14 mouse cellular contexts compared by ENCODE assay signal in genomic region chr6:22001284-22001916, GRCm38 (mm10). TPM values are rescaled to one million over a fixed set of nuclear protein-coding genes. Genes with fewer than 3 reads are reported as not detected.
A peak's percentile ranks its signal among the peaks of the same experiment; 100 is the strongest.
DNase-seq lines count a peak whose midpoint lies in the region; ATAC-seq and TF ChIP-seq lines count a peak whose summit lies in the region.
"Had no signal": no experiment of that assay in that cellular context is flagged by ENCODE, and none has a peak within 500 bp of the region (broad histone marks: within the 10 kb centered on the region; RNA-seq: fewer than 3 reads in every experiment).

No protein-coding gene starts in this region.

- H3K4me1 ChIP-seq in liver, embryonic 16.5 days (ENCODE audit: control insufficient read depth, low read depth, low read length): no peaks in the 10 kb centered on the region; the same call in none of the 2 replicates
- 0 out of 2 replicates have a peak, but pooled peaks cover 2% of the 10 kb centered on the region for H3K4me1 ChIP-seq in kidney, adult 2 months (ENCODE audit: control insufficient read depth, insufficient read depth, low read length)
- H3K4me1 ChIP-seq in limb, embryonic 12.5 days (replicated peaks): peaks cover 74% of the 10 kb centered on the region
- peaks cover 40% of the 10 kb centered on the region for H3K4me1 ChIP-seq in forebrain, embryonic 10.5 days

- no peak overlapping the region for H3K4me2 ChIP-seq in liver, embryonic 16.5 days (ENCODE audit: low read depth, low read length)
- no peak overlapping the region for H3K4me2 ChIP-seq in limb, embryonic 12.5 days
- H3K4me2 ChIP-seq: embryonic facial prominence, embryonic 15.5 days; hindbrain, embryonic 14.5 days; limb, embryonic 13.5 days had no signal

- TF ChIP-seq POLR2A in kidney, adult 2 months (IDR thresholded peaks at IDR 0.05; ENCODE audit: low read depth, low read length): no peak

- peak; percentile 63 for ATAC-seq in liver, embryonic 16.5 days (ENCODE audit: low read depth)
- ATAC-seq in limb, embryonic 12.5 days (ENCODE audit: insufficient number of reproducible peaks, insufficient read depth, low FRiP score, low TSS enrichment, low read depth): no peak
- ATAC-seq: CD4-positive, CD25-positive, alpha-beta regulatory T cell, adult 4 months had no signal

- H3K4me3 ChIP-seq in liver, embryonic 16.5 days (ENCODE audit: low read depth, low read length): no peak overlapping the region
- H3K4me3 ChIP-seq in kidney, adult 2 months (ENCODE audit: insufficient read depth, low read depth, low read length): no peak overlapping the region
- H3K4me3 ChIP-seq in limb, embryonic 12.5 days (replicated peaks): no peak overlapping the region
- H3K4me3 ChIP-seq in forebrain, embryonic 10.5 days: no peak overlapping the region
- H3K4me3 ChIP-seq: embryonic facial prominence, embryonic 15.5 days; limb, embryonic 13.5 days had no signal

- intact Hi-C loops in gastrocnemius, postnatal 14 days (cut with DNase I; ENCODE audit: low total_unique reads): no loop called here

- H3K9ac ChIP-seq in liver, embryonic 16.5 days (ENCODE audit: low read depth, low read length): no peak overlapping the region
- no peak overlapping the region for H3K9ac ChIP-seq in limb, embryonic 12.5 days (replicated peaks)
- H3K9ac ChIP-seq: embryonic facial prominence, embryonic 15.5 days; hindbrain, embryonic 14.5 days; limb, embryonic 13.5 days had no signal

- no peak for DNase-seq in liver
- DNase-seq in gastrocnemius, postnatal 14 days: peak; percentile 78
- peak; percentile 74 for DNase-seq in kidney, adult 2 months
- DNase-seq in frontal cortex, postnatal 14 days (ENCODE audit: low spot score in 2 of 2): no peak
- no peak for DNase-seq in urinary bladder, postnatal 4 days (ENCODE audit: low spot score in 2 of 2)
- no peak for DNase-seq in forebrain, embryonic 10.5 days (ENCODE audit: extremely low spot score, low spot score)
- DNase-seq: layer of hippocampus, adult 9-11 months; thymus, postnatal 25 days had no signal

- no peak overlapping the region for H3K27ac ChIP-seq in liver, embryonic 16.5 days (ENCODE audit: low read length)
- H3K27ac ChIP-seq in kidney, adult 2 months (ENCODE audit: insufficient read depth, low read depth, low read length): no peak overlapping the region
- H3K27ac ChIP-seq in limb, embryonic 12.5 days: 0 out of 2 replicates have a peak overlapping the region, but pooled peaks have one; percentile 23
- H3K27ac ChIP-seq in forebrain, embryonic 10.5 days: no peak overlapping the region
- H3K27ac ChIP-seq: hindbrain, embryonic 14.5 days had no signal

- 56% methylated on average over 5 of the region's 5 CpGs for WGBS in liver, embryonic 16.5 days (ENCODE audit: insufficient replicate concordance)
- 59% methylated on average over 5 of the region's 5 CpGs for WGBS in kidney, adult 2 months
- WGBS in limb, embryonic 12.5 days: 75% methylated on average over 5 of the region's 5 CpGs
- WGBS in forebrain, embryonic 10.5 days: 79% methylated on average over 5 of the region's 5 CpGs

- no peak for TF ChIP-seq CTCF in kidney, adult 2 months (conservative IDR thresholded peaks at IDR 0.05; ENCODE audit: insufficient read depth, insufficient read length, low read depth, low read length)

- no peaks in the 10 kb centered on the region for H3K36me3 ChIP-seq in liver, embryonic 16.5 days (ENCODE audit: control insufficient read depth, insufficient read depth)
- no peaks in the 10 kb centered on the region for H3K36me3 ChIP-seq in kidney, adult 2 months (ENCODE audit: control insufficient read depth, insufficient read depth, low read length)
- peaks cover 15% of the 10 kb centered on the region for H3K36me3 ChIP-seq in limb, embryonic 12.5 days
- H3K36me3 ChIP-seq in forebrain, embryonic 10.5 days (replicated peaks): no peaks in the 10 kb centered on the region
- H3K36me3 ChIP-seq: embryonic facial prominence, embryonic 15.5 days had no signal

- no peaks in the 10 kb centered on the region for H3K9me3 ChIP-seq in liver, embryonic 16.5 days (replicated peaks; ENCODE audit: control insufficient read depth, low read length)
- H3K9me3 ChIP-seq in limb, embryonic 12.5 days: no peaks in the 10 kb centered on the region
- H3K9me3 ChIP-seq in forebrain, embryonic 10.5 days: no peaks in the 10 kb centered on the region
- H3K9me3 ChIP-seq: embryonic facial prominence, embryonic 15.5 days; limb, embryonic 13.5 days had no signal

- H3K27me3 ChIP-seq in liver, embryonic 16.5 days (ENCODE audit: control insufficient read depth, insufficient read depth, low read depth, low read length): no peaks in the 10 kb centered on the region
- no peaks in the 10 kb centered on the region for H3K27me3 ChIP-seq in kidney, adult 2 months (replicated peaks; ENCODE audit: control insufficient read depth, insufficient read depth, low read length)
- H3K27me3 ChIP-seq in limb, embryonic 12.5 days: no peaks in the 10 kb centered on the region
- peaks cover 43% of the 10 kb centered on the region for H3K27me3 ChIP-seq in forebrain, embryonic 10.5 days (ENCODE audit: poor library complexity, severe bottlenecking)
- H3K27me3 ChIP-seq: embryonic facial prominence, embryonic 15.5 days; limb, embryonic 13.5 days had no signal

RNA-seq across cellular contexts. Expression of gene Cped1, which starts 15.7 kb away (rescaled TPM):
- polyA plus RNA-seq in liver, embryonic 16.5 days (2015; fragmentation: Nextera tagmentation; extraction: Ambion mirVana): 4.0 and 5.0 TPM in 2 replicates
- 10 to 100 TPM; 15.6 to 16.3 TPM for total RNA-seq in gastrocnemius, postnatal 14 days (2021)
- polyA plus RNA-seq in kidney, adult 2 months (2012; rRNA removed): 5.9 and 6.2 TPM in 2 replicates
- polyA plus RNA-seq in limb, embryonic 12.5 days (2016; fragmentation: Nextera tagmentation; extraction: Ambion mirVana): 62.3 and 67.7 TPM in 2 replicates
- polyA plus RNA-seq in forebrain, embryonic 10.5 days (2016; fragmentation: Nextera tagmentation; extraction: Ambion mirVana): 24.3 and 25.5 TPM in 2 replicates

RNA-seq across cellular contexts. Expression of gene Ing3, which starts 52.0 kb away (rescaled TPM):
- 15.4 and 17.0 TPM in 2 replicates for polyA plus RNA-seq in liver, embryonic 16.5 days (2015; fragmentation: Nextera tagmentation; extraction: Ambion mirVana)
- total RNA-seq in gastrocnemius, postnatal 14 days (2021): 10 to 100 TPM; 10.6 to 12.0 TPM
- 10.9 and 11.0 TPM in 2 replicates for polyA plus RNA-seq in kidney, adult 2 months (2012; rRNA removed)
- 59.8 and 71.1 TPM in 2 replicates for polyA plus RNA-seq in limb, embryonic 12.5 days (2016; fragmentation: Nextera tagmentation; extraction: Ambion mirVana)
- 48.4 and 59.5 TPM in 2 replicates for polyA plus RNA-seq in forebrain, embryonic 10.5 days (2016; fragmentation: Nextera tagmentation; extraction: Ambion mirVana)

Comparison
In these comparisons a context has a peak if more than half of its experiments do, and no peak if none do; other contexts are left out.
1. DNase-seq: peak in gastrocnemius, postnatal 14 days (single experiment) and kidney, adult 2 months (single experiment); none in liver (single experiment), frontal cortex, postnatal 14 days (0 of 2), urinary bladder, postnatal 4 days (0 of 2) and forebrain, embryonic 10.5 days (single experiment).